Mouse (Mus musculus) stomach, embryonic 14.5 days (tissue): ENCODE data around the gene Tusc2. TPM values are rescaled to one million over a fixed set of nuclear protein-coding genes. Genes with fewer than 3 reads are reported as not detected.
A peak's percentile ranks its signal among the peaks of the same experiment; 100 is the strongest.
"Not testable (repeated sequence)": the region's sequence is repeated elsewhere in the genome, so short reads cannot be mapped to it uniquely, and the experiment has no call there.

Experiments used
- ATAC-seq: fragments of 200-750 bp; cut with Nextera tagmentation; 2 replicates; pipeline ENCODE4 v1.8.0; 2017; ENCODE audit warnings: low read depth, moderate TSS enrichment; ENCODE audit not compliant: insufficient number of reproducible peaks, insufficient read depth, low FRiP score
- H3K27ac ChIP-seq: fragments of 300-500 bp; sonication (generic); 2 replicates; pipeline ENCODE4 v1.5.1; 2014; ENCODE audit warnings: mild to moderate bottlenecking, low read length, moderate library complexity, mixed read lengths
- H3K27me3 ChIP-seq: fragments of 300-500 bp; sonication (generic); 2 replicates; pipeline ENCODE4 v1.6.1; 2014; ENCODE audit warnings: low read length, control low read depth, mixed read lengths; ENCODE audit not compliant: control insufficient read depth, insufficient read depth
- H3K36me3 ChIP-seq: fragments of 300-500 bp; sonication (generic); 2 replicates; pipeline ENCODE4 v1.6.1; 2014; ENCODE audit warnings: mild to moderate bottlenecking, control low read depth, low read length, moderate library complexity, mixed read lengths; ENCODE audit not compliant: control insufficient read depth, insufficient read depth
- H3K4me1 ChIP-seq: fragments of 300-500 bp; sonication (generic); 2 replicates; pipeline ENCODE4 v1.6.1; 2014; ENCODE audit warnings: low read length, control low read depth, mixed read lengths; ENCODE audit not compliant: control insufficient read depth, insufficient read depth
- H3K4me2 ChIP-seq: fragments of 300-500 bp; sonication (generic); replicated peaks from 2 replicates; pipeline ENCODE4 v1.6.1; 2014; ENCODE audit warnings: low read depth, low read length, control low read depth
- H3K4me3 ChIP-seq: fragments of 300-500 bp; sonication (generic); 2 replicates; pipeline ENCODE4 v1.5.1; 2014; ENCODE audit warnings: low read depth, low read length, control low read depth
- H3K9ac ChIP-seq: fragments of 300-500 bp; sonication (generic); replicated peaks from 2 replicates; pipeline ENCODE4 v1.6.1; 2014; ENCODE audit warnings: low read depth, mild to moderate bottlenecking, control low read depth, low read length, moderate library complexity, mixed read lengths
- H3K9me3 ChIP-seq: fragments of 300-500 bp; sonication (generic); 2 replicates; pipeline ENCODE4 v1.6.1; 2016; ENCODE audit warnings: low read depth, low read length, control low read depth; ENCODE audit not compliant: control insufficient read depth
- WGBS: fragments of 180-500 bp; shearing (Covaris S2); extraction: QIAGEN DNeasy Blood & Tissue Kit; methylation state at CpG from one replicate; pipeline ENCODE4 v1.1.7; 2014; 5-methylcytosine and 5-hydroxymethylcytosine counted together
- polyA plus RNA-seq: library from polyadenylated mRNA; unstranded; fragments of >200 nt; fragmentation: Nextera tagmentation; extraction: Ambion mirVana; gene quantifications from 2 replicates; pipeline ENCODE4 v1.2.1, GENCODE M21; 2014

Tusc2 gene
- polyA plus RNA-seq, 1 experiment from 2014 or later: 36.2 TPM

DNA sequence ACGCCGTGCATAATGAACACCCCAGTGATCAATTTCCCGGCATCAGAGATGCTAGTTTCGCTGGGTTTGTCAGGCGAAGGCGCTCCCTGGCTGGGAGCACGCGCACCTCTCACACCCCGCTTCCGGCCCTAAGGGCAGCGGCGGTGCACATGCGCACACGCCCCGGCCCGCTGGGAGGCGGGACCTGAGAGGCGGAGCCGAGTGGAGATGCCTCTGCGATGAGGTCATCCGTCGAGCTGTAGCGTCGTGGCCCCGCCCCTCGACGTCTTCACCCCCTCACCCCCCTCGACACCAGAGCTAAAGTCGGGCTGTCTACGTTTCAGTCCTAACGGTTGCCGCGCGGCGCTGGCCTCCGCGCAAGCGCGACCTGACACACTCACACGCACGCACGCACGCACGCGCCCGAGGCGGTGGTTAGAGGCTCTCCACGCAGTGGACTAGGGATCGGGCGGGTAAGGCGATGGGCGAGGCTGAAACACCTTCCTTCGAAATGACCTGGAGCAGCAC lies 8.7 kb upstream of the Tusc2 start:
- Histone ChIP-seq H3K27ac (peak overlapping the region; percentile 97), H3K4me2 (peak overlapping the region; percentile 95), H3K9ac (peak overlapping the region; percentile 85), H3K4me1 (peaks cover 46% of the 10 kb centered on the region), H3K9me3 (no peaks in the 10 kb centered on the region), H3K4me3 (peak overlapping the region; percentile 74), H3K27me3 (no peaks in the 10 kb centered on the region), H3K36me3 (peaks cover 25% of the 10 kb centered on the region)
- peak; percentile 91 for ATAC-seq
- WGBS: under 1% methylated on average over 53 of the region's 53 CpGs

DNA sequence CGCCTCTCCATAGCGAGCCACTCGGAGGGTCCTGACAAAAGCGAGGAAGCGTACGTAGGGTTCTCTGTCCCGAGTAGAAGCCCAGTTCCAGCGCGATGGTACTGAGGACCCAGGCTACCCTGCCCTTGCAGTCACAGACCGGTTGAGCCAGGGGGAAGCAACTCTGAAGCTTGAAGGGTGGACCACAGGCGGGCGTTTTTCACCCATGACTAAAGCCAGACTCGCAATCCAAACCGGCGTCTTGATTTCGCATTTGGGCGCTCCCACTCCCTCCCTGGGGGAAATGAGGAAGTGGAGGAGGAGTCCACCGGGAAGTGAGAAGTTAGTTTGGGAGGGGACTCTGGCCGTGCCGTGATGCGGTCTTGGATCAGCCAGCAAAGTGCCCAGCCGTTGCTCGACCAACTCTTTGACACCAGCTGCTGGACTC lies 8.0 kb upstream of the Tusc2 start:
- Histone ChIP-seq H3K36me3 (peaks cover 31% of the 10 kb centered on the region), H3K4me1 (peaks cover 46% of the 10 kb centered on the region), H3K27me3 (no peaks in the 10 kb centered on the region), H3K9me3 (no peaks in the 10 kb centered on the region), H3K9ac (peak overlapping the region; percentile 85), H3K4me3 (peak overlapping the region; percentile 74), H3K27ac (peak overlapping the region; percentile 97), H3K4me2 (peak overlapping the region; percentile 95)
- WGBS: under 1% methylated on average over 23 of the region's 23 CpGs
- ATAC-seq: no peak

DNA sequence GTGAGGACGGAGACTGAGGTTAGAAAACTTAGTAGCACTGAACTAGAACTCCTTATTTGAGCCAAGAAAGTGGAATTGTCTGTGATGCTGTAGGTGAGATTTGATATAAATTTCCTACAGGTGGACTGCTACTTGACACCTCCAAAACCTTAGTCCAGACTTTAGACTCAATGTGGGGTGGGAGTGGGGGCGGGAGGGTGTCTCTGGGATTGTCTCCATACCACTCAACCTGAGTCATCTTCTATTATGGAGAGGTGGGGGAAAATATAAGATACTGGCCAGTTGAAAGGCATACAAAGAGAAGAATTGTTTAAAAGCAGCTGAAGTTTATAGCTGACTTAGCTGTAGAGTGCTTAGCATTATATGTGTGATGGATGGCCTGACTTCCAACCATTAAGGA lies 7.4 kb upstream of the Tusc2 start:
- Histone ChIP-seq H3K36me3 (peaks cover 38% of the 10 kb centered on the region), H3K9me3 (no peaks in the 10 kb centered on the region), H3K27me3 (no peaks in the 10 kb centered on the region), H3K9ac (peak overlapping the region; percentile 85), H3K4me2 (peak overlapping the region; percentile 95), H3K4me1 (peaks cover 43% of the 10 kb centered on the region), H3K4me3 (peak overlapping the region; percentile 74), H3K27ac (peak overlapping the region; percentile 97)
- WGBS: 25% methylated on average over 2 of the region's 2 CpGs
- ATAC-seq: no peak

DNA sequence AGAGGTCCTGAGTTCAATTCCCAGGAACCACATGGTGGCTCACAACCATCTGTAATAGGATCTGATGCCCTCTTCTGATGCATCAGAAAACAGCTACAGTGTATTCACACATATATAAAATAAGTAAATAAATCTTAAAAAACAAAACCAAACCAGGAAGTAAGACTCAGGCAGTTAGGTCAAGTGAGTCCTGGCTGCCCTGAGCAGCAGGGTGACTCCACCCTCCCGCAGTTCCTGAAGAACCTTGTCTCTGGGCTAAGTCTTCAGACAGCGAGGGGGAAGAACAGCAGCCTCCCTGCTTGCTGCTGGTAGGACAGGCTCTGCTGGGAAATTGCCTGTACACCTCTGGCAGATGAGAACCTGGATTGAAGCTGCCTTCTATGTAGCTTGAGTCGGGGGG lies 6.7 kb upstream of the Tusc2 start:
- H3K9ac ChIP-seq: no peak overlapping the region
- 70% methylated on average over 3 of the region's 3 CpGs for WGBS
- 0 out of 2 replicates have a peak overlapping the region, but pooled peaks have one; percentile 15 for H3K27ac ChIP-seq
- H3K9me3 ChIP-seq: no peaks in the 10 kb centered on the region
- peaks cover 37% of the 10 kb centered on the region for H3K4me1 ChIP-seq
- H3K27me3 ChIP-seq: no peaks in the 10 kb centered on the region
- peak overlapping the region; percentile 95 for H3K4me2 ChIP-seq
- ATAC-seq: no peak
- peaks cover 44% of the 10 kb centered on the region for H3K36me3 ChIP-seq
- H3K4me3 ChIP-seq: peak overlapping the region; percentile 74; the same call in 1 of the 2 replicates

DNA sequence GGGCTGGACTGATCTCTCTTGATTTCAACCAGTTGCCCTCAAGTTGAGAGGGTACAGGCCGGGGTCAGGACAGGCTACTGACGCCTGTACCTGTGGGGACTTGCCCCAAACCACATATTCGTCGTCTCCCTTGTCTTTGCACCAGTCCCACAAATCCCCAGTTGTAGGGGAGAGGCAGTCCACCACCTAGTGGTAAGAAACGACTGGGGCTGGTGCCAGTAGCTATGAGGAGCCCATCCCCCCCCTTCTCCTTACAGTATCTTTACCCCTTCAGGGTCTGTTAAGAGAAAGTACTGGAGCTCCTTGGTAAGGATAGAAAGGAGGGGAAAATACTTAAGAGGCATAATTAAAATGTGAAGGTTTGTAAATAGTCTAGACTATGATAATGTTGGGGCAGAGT lies 2.5 kb downstream of the Tusc2 start:
- H3K27me3 ChIP-seq, H3K4me3 ChIP-seq, H3K9me3 ChIP-seq, ATAC-seq, H3K4me2 ChIP-seq, H3K9ac ChIP-seq: not testable (repeated sequence)
- Histone ChIP-seq H3K27ac (0 out of 2 replicates have a peak overlapping the region, but pooled peaks have one; percentile 33), H3K36me3 (peaks cover 20% of the 10 kb centered on the region), H3K4me1 (peaks cover 21% of the 10 kb centered on the region)
- 52% methylated on average over 5 of the region's 5 CpGs for WGBS

DNA sequence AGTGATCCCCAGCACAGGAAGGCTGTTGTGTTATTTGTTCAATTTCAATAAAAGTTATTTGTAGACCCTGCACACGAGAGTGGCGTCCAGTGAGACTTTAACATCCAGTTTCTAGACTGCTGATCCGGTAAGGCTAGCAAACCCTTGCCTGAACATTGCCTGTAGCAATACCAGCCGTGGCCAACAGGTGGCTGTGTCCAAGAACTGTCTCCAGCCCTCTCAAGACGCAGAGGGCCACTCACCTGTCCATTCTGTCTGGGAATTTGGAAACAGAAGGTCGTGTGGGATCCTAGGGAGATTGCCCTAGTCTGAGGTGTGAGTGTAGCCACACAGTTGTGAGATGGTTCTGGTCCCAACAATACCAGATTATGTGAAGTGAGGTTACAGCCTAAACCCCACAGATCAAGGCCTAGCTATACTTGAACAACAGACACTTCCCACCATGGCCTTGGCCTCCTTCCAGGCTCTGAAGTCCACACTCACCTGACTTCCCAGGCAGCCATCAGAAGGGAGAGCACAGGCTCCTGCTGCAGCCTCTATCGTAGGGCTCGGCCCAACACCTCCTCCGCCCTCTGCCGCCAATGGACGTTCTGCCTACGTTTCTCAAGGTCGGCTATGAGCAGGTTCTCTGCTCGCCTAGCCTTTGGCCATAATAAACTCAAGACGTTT lies 3.1 kb downstream of the Tusc2 start:
- no peaks in the 10 kb centered on the region for H3K27me3 ChIP-seq
- no peaks in the 10 kb centered on the region for H3K9me3 ChIP-seq
- no peak overlapping the region for H3K9ac ChIP-seq
- peaks cover 15% of the 10 kb centered on the region for H3K36me3 ChIP-seq
- 53% methylated on average over 15 of the region's 15 CpGs for WGBS
- peak overlapping the region; percentile 6; the same call in 1 of the 2 replicates for H3K4me2 ChIP-seq
- peak overlapping the region; percentile 49; the same call in 1 of the 2 replicates for H3K27ac ChIP-seq
- H3K4me3 ChIP-seq: no peak overlapping the region
- no peak for ATAC-seq
- H3K4me1 ChIP-seq: peaks cover 26% of the 10 kb centered on the region

DNA sequence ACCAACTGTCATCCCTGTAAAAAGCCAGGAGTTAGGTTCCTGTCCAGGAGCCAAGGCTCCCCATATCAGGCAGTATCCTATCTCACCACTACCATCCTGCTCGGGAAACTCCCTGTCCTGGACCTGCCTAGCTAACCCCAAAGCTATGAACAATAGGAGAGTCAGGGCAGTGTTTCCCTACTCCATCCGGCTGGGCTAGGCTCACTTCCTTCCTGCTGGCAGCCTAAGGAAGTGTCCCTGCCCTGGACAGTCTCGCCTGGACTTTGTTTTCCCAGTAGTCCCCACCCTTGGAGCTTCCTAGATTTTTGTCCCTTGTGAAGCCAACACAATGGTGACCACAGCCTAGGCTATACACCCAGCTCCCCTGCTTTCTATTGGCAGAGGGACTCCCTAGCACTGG lies 3.8 kb downstream of the Tusc2 start:
- Histone ChIP-seq H3K36me3 (peaks cover 12% of the 10 kb centered on the region), H3K9ac (no peak overlapping the region), H3K27me3 (no peaks in the 10 kb centered on the region), H3K4me2 (no peak overlapping the region), H3K9me3 (no peaks in the 10 kb centered on the region), H3K4me1 (peaks cover 26% of the 10 kb centered on the region), H3K27ac (peak overlapping the region; percentile 93; the same call in 1 of the 2 replicates), H3K4me3 (no peak overlapping the region)
- 62% methylated on average over 3 of the region's 3 CpGs for WGBS
- ATAC-seq: no peak

DNA sequence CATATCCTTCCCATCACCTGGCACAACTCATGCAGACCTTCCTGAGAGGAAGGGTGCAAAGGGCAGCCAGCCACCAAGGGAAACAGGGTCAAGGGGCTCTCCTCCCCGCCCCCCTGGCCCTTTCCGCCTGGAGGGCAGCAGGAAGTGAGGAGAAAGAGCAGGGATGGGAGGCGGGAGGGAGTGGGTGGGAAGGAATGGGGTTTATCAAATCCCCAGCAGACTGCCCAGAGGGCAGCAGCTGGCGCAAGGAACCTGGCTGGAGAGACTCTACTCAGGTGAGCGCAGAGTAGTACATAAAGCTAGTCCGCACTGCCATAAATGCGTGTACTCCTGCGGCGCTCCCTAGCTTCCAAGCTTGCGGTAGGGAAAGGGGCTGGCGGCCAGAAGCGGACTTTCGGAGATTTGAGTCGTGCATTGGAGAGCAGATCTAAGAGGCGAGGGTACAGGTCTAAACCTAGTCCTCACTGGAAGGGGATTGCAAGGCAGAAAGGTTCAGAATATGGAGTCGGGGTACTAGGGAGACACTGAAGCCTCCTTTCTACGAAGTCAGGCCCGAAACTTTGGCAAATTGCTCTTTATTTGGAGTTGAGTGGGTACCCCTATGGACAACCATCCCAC lies 4.8 kb downstream of the Tusc2 start, which contains the start of gene Hyal2:
Gene Hyal2 (plus strand): TSS at position 244 of the 618 bp plus-strand sequence.
- Histone ChIP-seq H3K4me3 (peak within 1 kb of the TSS; percentile 71), H3K27ac (peak within 1 kb of the TSS; percentile 93), H3K27me3 (no peaks in the 10 kb centered on the region), H3K9me3 (no peaks in the 10 kb centered on the region), H3K4me1 (peaks cover 26% of the 10 kb centered on the region), H3K4me2 (peak within 1 kb of the TSS; percentile 83), H3K36me3 (peaks cover 19% of the 10 kb centered on the region), H3K9ac (peak within 1 kb of the TSS; percentile 73)
- WGBS: 7% methylated on average over 18 of the region's 18 CpGs
- no peak for ATAC-seq
